Mouse (Mus musculus) gastrocnemius, postnatal 4 days (tissue): ENCODE data around the gene Tead1. TPM values are rescaled to one million over a fixed set of nuclear protein-coding genes. Genes with fewer than 3 reads are reported as not detected.

Source experiments
- DNase-seq, 2 experiments: peaks; one replicate each; pipeline ENCODE4 v3.0.0; 2021 to 2022; ENCODE audit warnings: low spot score in 2 of 2, mixed read lengths in 2 of 2
- long read RNA-seq, 2 experiments: library from polyadenylated mRNA; stranded (forward); transcript quantifications; one replicate each; pipeline ENCODE4 v2.0.0; 2021
- total RNA-seq, 2 experiments: library from RNA; stranded (reverse); gene quantifications; 2 replicates each; pipeline ENCODE4 v1.2.3; 2021

Tead1 gene
- total RNA-seq: 100 to 1,000 TPM; 155 to 175 TPM
- long read RNA-seq, experiment 1, partial matches to known transcripts: 2 of 13 reads
- long read RNA-seq, experiment 1, other reads (novel, unspliced or antisense): 10 of 13 reads
- long read RNA-seq, experiment 2, partial matches to known transcripts: 4 of 26 reads
- long read RNA-seq, experiment 2, other reads (novel, unspliced or antisense): 16 of 26 reads

DNA sequence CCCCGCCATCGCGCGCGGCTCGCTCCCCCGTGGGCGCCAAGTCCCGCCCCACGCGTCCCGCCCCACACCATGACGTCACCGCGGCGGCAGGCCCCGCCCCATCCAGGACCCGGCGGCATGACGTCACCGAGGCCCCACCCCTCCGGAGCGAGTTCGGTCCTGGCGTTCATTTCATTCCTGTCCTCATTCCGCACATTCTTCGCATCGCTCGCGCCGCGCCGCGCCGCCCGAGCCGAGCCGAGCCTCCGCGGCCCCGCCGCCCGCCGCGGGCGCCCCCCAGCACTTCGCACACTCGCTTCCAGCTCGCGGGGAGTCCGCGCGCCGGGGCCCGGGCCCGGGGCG is at the start of gene Tead1:
Gene Tead1 (plus strand): TSS at position 148 of the 342 bp plus-strand sequence.
- DNase-seq: peak; percentile 98 to 99

DNA sequence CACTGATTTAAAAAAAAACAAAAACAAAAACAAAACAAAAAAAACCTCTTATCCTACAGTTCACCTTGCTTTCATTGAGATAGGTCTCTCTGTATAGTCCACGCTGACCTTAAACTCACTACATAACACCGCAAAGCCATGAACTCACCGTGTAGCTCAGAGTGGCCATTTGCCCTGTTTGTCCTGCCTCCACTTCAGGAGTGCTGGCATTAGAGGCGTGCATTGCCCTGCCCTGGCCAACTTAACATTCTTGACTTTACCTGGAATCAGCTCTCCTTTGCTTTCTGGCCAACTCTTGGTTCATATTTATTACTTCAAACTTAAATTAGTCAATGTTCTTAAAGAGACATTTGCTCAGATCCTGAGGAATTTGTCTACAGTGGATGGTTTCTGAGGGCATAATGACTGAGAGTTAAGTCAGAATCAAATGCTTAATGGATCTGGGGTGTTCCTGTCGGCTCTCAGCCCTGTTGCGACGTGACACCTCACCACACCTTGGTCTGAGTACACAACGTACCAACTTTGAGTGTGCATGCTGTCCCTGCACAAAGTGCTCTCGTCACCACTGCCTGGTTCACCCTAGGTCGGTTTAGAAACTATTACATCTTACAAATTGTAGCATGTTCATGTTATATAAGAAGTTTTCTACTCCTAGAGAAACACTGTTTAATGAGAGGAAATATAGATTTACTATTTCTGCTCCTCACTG is 44.5 kb upstream of the Tead1 start:
- no peak for DNase-seq

DNA sequence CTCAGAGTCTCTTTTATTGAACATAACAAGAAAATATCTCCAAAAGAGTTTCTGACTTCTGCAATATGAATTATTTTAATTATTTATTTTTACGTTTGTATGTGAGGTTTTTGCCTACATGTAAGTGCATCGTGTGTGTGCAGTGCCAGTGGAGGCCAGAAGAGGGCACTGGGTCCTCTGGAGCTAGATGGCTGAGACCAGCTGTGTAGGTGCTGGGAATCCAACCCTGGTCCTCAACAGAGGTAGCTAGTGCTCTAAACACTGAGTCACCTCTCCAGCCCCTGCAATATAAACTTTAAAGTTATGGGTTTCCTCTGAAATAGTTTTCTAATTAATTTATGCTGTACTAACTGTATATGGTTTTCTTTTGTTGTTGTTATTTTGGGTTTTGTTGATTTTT is 43.2 kb upstream of the Tead1 start:
- no peak for DNase-seq

DNA sequence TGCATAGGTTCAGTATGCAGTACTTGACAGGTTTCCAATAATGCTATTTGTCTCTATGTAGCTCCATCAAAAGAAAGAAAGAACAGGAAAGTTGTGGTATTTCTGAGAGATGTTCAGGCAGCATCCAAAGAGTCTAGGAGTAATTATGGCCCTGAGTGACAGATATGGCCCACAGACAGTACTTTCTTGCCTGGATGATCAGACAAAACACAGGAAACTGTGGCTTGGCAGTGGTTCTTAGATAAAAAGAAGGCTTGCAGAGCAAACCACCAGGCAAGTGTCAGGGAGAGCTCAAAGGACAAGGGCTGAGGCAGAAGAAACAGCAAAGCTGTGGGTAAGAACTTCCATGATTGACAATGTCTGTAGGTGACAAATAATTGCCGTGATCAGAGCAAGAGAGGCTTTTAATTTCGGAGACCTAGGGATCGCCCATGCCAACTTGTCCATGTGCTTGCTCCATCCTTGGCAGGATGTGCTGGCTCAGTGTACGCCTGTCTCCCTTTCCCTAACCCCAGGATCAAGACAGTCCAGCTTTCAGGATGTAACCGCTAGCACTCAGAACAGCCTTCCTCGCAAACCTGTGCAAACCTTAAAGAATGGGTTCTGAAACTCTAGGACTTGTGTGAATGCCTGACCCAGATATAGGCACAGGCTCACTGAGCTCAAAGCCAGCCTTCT is 35.1 kb upstream of the Tead1 start:
- DNase-seq: no peak

DNA sequence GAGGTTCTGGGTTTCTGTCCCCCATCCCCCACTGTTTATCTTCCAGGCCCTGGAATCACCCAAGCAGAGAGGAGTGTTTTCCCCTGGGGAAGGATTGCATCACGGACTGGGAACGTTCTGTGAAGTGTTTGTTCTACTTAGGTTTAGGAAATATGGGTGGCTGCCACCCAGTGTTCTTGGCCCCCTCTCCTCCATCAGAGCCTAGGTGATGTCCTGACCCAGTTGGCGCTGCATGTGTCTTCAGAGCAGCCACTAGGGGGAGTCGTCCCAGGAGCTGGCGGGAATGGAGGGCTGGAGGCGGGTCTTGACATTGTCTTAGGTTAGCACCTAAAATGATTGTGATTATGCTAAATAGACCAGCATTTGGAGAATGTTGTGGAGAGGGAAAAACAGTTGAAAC is 34.4 kb upstream of the Tead1 start:
- no peak for DNase-seq

DNA sequence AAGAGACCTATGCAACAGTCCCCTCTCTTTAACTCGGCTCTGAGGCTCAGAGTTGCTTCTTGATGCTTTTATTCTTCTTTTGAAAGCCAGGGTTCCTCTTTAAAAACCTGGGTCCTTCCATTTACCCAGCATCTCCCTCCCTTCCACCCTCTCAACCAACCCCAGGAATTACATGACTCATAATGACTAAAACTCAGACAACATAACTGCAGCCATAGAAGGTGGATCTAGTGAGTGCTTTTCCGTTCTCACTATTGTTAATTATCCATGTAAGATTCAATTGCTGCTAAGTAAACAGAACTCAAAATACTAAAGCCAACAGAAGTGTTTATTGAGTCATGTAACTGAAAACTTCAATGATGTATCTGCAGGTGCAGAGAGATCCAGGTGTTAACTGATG is 33.4 kb upstream of the Tead1 start:
- no peak for DNase-seq

DNA sequence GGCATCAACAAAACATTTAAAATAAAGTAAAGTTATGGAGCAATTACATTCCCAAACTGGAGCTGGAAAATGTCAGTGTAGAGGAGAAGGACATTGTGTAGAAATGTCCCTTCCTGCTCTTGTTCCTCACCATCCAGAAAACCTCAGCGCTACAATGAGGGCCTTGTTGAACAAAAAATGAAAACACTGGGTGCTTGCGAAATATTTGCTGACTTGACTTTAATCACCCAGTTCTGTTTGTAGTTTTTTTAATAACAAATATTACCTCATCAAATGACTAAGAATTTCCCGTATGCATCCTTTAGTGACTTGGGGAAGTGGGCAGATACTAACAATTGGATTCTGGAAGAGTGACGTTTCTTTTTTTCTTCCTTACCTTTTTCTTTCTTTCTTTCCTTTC is 31.7 kb upstream of the Tead1 start:
- no peak for DNase-seq

DNA sequence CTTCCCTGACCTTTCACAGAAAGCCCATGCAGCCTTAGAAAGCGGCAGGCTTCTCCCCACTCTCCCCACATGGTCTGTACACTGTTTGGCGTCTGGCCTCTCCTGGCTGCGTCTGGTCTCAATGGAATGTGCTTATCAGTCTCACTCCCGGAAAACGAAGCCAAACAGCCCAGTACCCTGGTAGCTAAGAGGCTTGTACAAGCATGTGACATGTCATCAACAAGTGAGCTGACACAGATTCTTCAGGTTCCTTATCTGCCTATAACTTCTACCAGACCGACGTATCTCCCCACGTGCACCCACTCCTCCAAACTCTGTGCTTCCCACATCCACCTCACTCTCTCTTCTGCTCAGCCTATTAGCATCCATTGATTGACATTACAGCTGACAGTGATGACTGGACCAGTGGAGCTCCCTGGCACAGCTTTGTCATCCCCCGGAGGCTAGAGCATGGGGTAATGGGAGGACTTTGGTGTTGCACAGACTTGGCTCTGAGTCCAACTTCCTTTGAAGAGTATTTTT is 22.9 kb upstream of the Tead1 start:
- peak in 1 of 2 experiments; percentile 40 for DNase-seq

DNA sequence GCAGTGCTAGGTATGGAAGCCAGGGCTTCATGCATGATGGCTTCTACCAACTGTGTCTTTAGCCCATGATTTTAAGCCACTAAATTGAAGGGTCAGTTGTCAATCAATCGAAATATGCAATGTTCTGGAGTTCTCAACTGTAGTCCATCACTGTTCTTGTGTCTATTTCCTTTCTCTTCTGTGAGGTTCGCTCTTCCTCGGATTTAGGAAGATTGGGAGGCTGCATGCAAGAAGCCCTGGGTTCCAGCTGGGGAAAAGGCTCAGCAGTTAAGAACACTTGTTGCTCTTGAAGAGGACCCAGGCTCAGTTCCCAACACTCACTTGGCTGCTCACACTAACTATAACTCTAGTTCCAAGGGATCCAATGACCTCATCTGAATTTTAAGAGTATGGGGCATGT is 20.2 kb upstream of the Tead1 start:
- no peak for DNase-seq

DNA sequence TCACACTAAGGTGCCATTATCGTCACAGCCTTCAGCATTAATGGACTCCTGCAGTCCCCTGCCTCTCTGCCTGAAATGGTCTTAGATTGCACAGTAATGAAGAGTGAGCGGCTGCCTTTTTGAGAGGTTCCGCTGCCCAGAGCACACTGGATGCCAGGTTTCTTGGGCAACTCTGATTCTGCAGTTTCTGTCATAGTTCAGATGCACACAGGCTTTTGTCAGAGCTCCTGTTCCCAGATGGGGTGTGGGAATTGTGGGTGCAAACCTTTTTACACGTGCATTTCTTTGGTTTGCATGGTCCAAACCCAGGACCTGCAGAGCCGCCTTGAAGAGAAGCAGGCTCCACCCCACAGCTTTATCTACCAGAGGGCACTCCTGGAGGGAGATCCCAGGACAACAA is 19.3 kb upstream of the Tead1 start:
- DNase-seq: no peak

DNA sequence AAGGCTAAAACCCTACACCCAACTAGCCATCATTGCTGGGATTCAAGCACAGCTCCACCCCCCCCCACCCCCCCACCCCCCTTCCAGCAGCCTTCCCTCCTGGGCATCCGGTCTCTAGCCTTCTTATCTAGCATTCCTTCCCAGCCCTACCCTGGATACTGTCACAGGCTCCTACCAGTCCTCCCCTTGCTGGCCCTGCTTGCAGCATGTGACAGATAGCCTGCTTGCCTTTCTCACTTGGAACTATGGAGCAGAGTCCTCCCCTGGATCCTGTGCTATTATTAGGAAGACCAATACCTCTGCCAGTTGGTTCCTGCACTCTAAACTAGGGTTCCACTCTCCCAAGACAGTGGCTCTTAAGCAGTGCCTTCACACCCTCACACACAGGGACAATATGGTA is 18.8 kb upstream of the Tead1 start:
- no peak for DNase-seq

DNA sequence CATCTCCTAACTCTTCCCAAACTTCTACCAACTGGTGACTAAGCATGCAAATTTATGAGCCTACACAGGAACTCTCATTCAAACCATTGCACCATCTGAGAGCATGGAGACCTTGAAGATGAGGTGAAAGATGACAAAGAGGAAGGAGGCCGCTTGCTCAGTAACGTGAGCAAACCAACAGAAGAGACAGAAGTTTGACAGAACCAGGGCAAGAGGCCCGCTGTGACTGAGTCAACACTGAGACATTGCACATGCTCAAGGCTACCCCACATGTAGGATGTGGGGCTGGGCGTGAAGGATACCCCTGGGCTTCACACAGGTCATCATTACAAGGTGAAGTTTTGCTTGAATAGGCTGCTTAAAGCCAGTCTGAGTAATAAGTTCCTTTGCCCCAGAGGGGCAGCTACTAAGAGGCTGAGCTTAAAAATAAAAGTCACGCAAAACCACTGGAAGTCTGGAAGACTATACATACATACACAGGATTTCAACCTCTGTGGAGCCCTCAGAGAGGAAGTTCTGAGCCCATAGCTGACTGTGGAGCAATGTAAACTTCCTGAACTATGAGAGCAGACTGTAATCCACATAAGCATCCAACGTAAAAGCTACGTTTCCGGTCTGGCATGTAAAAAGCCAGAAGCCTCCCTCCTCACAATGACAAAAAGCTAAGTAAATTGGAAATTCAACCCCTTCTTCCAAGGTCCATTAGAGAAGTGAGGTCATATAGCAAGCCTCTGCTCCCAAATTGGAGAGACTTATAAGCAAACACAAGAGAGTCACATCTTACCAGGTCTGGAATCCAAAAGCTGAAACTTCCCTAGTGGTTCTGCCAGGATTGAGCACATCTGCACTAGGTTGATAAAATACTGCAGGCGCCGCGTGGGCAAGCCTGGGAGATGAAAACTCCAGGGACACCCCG is 16.5 kb upstream of the Tead1 start:
- DNase-seq: no peak

DNA sequence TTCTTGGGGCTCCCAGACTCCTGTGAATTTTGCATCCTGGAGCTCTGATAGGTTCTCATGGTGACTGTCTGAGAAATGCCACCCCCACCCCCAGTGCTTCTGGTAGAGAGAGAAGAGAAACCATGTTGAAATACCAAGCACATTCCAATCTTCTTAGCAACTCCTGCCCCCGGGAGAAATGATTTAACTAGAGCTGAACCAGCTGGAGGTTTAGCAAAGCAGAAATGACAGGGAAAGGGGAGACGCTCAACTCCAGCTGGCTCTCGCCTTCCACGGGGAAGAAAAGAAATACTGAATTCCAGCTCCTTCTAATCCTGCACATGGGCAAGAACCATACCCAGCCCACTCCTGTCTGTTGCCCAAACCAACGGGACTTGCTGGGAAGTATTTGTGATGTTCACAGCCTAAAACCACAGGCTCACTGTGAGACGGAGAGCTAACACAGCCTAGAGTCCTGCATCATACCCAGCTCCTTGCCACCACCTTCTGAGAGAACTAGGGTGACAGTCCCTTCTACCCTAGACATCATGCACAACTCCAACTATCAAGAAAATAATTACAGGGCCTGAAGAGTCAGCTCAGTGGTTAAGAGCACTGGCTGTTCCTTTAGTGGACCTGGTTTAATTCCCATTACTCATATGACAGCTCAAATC is 15.7 kb upstream of the Tead1 start:
- DNase-seq: peak in 1 of 2 experiments; percentile 30

DNA sequence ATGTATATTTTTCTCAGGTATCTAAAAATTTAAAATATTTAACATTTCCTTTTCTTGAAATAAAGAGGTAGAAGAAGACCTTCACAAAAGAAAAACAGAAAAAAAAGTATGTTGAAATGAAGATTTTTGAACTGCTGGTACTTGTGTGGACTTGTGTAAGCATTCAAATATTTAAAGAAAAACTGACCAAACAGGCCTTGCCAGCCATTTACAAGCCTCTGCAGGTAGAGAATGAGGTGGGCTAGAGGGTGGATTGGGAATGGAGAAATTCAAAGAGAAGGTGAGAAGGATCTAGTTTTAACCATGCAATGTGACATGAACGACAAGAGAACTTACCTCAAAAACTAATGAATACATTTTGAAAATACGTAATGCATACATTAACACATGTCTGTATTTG is 9.1 kb upstream of the Tead1 start:
- no peak for DNase-seq

DNA sequence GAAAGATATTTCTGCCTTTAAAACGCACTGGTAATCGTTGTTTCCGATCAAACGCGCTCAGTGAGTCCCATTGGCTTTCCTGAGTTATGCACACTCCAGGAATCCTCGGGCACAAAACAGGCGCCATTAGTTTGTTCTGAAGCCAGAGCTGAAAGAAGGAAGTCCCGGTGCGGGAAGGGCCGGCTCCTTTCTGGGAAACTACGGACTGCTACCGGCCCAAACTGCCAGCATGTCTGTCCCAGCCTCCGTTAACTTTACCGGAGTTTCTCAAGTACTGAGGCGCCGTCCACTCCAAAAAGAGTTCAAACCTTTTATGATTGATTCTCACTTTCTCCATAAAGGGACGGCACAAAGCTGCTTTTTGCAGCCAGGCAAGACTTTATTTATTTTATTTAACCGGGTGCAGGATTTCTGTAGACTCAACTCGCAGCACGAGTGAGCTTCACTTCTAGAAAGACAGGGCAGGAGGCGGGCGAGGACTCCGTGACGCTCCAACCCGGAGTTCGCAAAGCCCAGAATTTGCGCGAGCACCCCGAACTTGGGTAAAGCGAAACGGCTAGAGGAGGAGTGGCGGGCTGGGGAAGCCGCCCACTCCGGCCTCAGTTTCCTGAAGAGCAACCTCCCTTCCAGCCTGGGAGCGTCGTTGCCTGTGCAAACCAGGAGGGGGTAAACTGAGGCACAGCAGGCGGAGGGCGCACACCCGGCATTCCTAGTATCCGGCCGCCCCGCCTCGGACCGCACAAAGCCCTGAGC is 524 bp upstream of the Tead1 start:
- DNase-seq: peak; percentile 47 to 79

DNA sequence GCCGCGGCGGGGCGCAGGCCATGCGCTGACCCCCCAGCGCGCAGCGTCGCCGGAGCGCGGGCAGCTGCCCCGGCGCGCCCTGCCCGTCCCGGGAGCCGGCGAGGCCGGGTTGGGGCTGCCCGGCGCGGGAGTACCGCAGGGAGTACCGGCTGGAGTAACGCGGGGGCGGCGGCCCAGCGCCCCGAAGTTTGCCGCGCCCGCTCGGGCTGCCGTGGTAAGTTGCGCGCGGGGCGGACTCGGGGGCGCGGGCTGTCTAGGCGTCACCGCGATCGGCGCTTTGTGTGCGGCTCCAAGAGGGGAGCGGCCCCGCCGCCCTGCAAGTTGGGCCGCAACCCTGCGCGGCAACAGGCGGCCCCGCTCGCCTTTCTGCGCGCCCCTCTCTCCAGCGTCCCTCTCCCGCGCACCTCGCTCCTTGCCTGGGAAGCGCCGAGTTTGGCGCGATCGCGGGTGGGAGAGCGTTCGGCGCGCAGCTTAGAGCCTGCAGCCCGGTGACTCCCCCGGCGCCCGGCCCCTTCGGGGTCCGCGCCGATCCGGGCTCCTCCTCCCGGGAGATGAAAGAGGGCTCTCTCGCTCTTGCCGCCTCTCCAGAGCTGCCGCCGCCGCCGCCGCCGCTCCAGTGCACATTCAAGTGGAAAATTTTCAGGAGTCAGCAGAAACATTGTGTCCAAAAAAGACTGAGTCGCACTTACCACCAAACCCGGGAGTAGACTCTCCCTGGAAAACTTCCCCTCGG is 561 bp downstream of the Tead1 start:
- DNase-seq: peak; percentile 66 to 76

DNA sequence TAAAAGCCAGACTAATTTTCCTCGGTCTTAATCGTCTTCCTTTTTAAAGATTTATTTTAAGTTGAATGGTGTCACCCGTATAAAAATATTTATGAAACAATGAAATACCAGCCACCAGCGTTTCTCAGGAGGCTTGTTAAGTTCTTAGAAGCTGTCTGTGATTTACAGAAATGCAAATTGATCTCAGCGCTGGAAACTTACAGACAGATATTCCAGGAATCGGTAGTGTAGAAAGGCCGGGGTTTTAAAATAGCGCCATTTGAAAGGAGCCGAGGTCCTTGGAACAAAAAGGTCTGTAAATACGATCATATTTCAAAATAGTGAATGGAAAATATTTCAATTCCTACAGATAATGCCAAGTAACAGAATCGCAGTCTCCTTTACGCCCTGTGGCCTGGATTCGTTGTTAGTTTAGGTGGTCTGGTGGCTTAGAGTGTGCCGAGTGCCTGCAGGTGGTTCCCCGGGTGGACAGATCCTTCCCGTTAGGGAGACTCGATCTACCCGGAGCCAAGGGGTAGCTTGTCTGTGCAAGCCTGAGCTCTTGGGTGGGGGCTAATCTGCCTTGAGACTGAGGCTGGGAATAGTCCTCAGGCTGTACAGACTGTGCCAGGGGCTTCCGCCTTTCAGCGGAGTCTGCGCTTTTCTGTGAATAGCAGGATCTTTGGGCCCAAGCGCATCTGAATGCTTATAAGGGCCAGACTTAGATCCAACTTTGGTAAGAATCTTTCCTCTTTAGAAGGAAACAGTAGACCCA is 1.6 kb downstream of the Tead1 start:
- peak in 1 of 2 experiments; percentile 45 for DNase-seq
